Mouse (Mus musculus): ENCODE data around the gene Tmprss6. TPM values are rescaled to one million over a fixed set of nuclear protein-coding genes. Genes with fewer than 3 reads are reported as not detected.

Gene Tmprss6
- total and polyA plus RNA-seq, 3 experiments: 0.11 TPM; not detected in 2

- no peak overlapping the region for H3K4me3 ChIP-seq (ENCODE audit: low read depth, low read length)
- H3K9me3 ChIP-seq (replicated peaks): no peaks in the 10 kb centered on the region
- ATAC-seq (ENCODE audit: extremely low read depth, insufficient number of reproducible peaks, low FRiP score, poor library complexity, severe bottlenecking) (no peak), DNase-seq (ENCODE audit: low spot score) (no peak)
- no peak for TF ChIP-seq CTCF (IDR thresholded peaks at IDR 0.05; ENCODE audit: low read depth, low read length)
- TF ChIP-seq TAL1 (conservative IDR thresholded peaks at IDR 0.05; ENCODE audit: low read depth, low read length): no peak
- no peak for TF ChIP-seq GATA1 (IDR thresholded peaks at IDR 0.05; ENCODE audit: borderline replicate concordance, low read length)
- no peak for TF ChIP-seq GATA2 (IDR thresholded peaks at IDR 0.05; ENCODE audit: borderline replicate concordance, low read depth, low read length)
- no peak for TF ChIP-seq POLR2AphosphoS5 (IDR thresholded peaks at IDR 0.05; ENCODE audit: insufficient replicate concordance, low read depth, low read length)
- no peaks in the 10 kb centered on the region for H3K36me3 ChIP-seq (replicated peaks)
- peaks cover 39% of the 10 kb centered on the region for H3K27me3 ChIP-seq (ENCODE audit: insufficient read depth, low read length)
- no peaks in the 10 kb centered on the region for H3K4me1 ChIP-seq (ENCODE audit: insufficient read depth, low read depth, low read length)
Observed at GRCm38 (mm10) chr15:78470495-78471276, 2.3 kb upstream of the Tmprss6 start.

GRCm38 (mm10) chr15:78467570-78467969 is 864 bp downstream of the Tmprss6 start:
- DNase-seq (ENCODE audit: low spot score) (no peak), ATAC-seq (ENCODE audit: extremely low read depth, insufficient number of reproducible peaks, low FRiP score, poor library complexity, severe bottlenecking) (no peak)
- H3K9me3 ChIP-seq (replicated peaks): no peaks in the 10 kb centered on the region
- H3K27me3 ChIP-seq (ENCODE audit: insufficient read depth, low read length): peaks cover 34% of the 10 kb centered on the region; the same call in 1 of the 2 replicates
- TF ChIP-seq GATA1 (IDR thresholded peaks at IDR 0.05; ENCODE audit: borderline replicate concordance, low read length) (no peak), CTCF (IDR thresholded peaks at IDR 0.05; ENCODE audit: low read depth, low read length) (no peak), TAL1 (conservative IDR thresholded peaks at IDR 0.05; ENCODE audit: low read depth, low read length) (no peak), POLR2AphosphoS5 (IDR thresholded peaks at IDR 0.05; ENCODE audit: insufficient replicate concordance, low read depth, low read length) (no peak), GATA2 (IDR thresholded peaks at IDR 0.05; ENCODE audit: borderline replicate concordance, low read depth, low read length) (no peak)
- no peaks in the 10 kb centered on the region for H3K36me3 ChIP-seq (replicated peaks)
- H3K4me1 ChIP-seq (ENCODE audit: insufficient read depth, low read depth, low read length): no peaks in the 10 kb centered on the region
- H3K4me3 ChIP-seq (ENCODE audit: low read depth, low read length): no peak overlapping the region

GRCm38 (mm10) chr15:78466809-78467208 is 1.6 kb downstream of the Tmprss6 start:
- Histone ChIP-seq H3K9me3 (replicated peaks) (no peaks in the 10 kb centered on the region), H3K4me3 (ENCODE audit: low read depth, low read length) (no peak overlapping the region), H3K4me1 (ENCODE audit: insufficient read depth, low read depth, low read length) (no peaks in the 10 kb centered on the region), H3K27me3 (ENCODE audit: insufficient read depth, low read length) (peaks cover 34% of the 10 kb centered on the region; the same call in 1 of the 2 replicates), H3K36me3 (replicated peaks) (no peaks in the 10 kb centered on the region)
- ATAC-seq (ENCODE audit: extremely low read depth, insufficient number of reproducible peaks, low FRiP score, poor library complexity, severe bottlenecking) (no peak), DNase-seq (ENCODE audit: low spot score) (no peak)
- TF ChIP-seq TAL1 (conservative IDR thresholded peaks at IDR 0.05; ENCODE audit: low read depth, low read length): no peak
- TF ChIP-seq GATA2 (IDR thresholded peaks at IDR 0.05; ENCODE audit: borderline replicate concordance, low read depth, low read length): no peak
- no peak for TF ChIP-seq CTCF (IDR thresholded peaks at IDR 0.05; ENCODE audit: low read depth, low read length)
- TF ChIP-seq POLR2AphosphoS5 (IDR thresholded peaks at IDR 0.05; ENCODE audit: insufficient replicate concordance, low read depth, low read length): no peak
- TF ChIP-seq GATA1 (IDR thresholded peaks at IDR 0.05; ENCODE audit: borderline replicate concordance, low read length): no peak

GRCm38 (mm10) chr15:78462981-78463380 is 5.5 kb downstream of the Tmprss6 start:
- Histone ChIP-seq H3K4me3 (ENCODE audit: low read depth, low read length) (no peak overlapping the region), H3K27me3 (ENCODE audit: insufficient read depth, low read length) (peaks cover 29% of the 10 kb centered on the region; the same call in 1 of the 2 replicates), H3K4me1 (ENCODE audit: insufficient read depth, low read depth, low read length) (no peaks in the 10 kb centered on the region), H3K9me3 (replicated peaks) (no peaks in the 10 kb centered on the region), H3K36me3 (replicated peaks) (no peaks in the 10 kb centered on the region)
- no peak for ATAC-seq (ENCODE audit: extremely low read depth, insufficient number of reproducible peaks, low FRiP score, poor library complexity, severe bottlenecking)
- no peak for TF ChIP-seq GATA2 (IDR thresholded peaks at IDR 0.05; ENCODE audit: borderline replicate concordance, low read depth, low read length)
- TF ChIP-seq TAL1 (conservative IDR thresholded peaks at IDR 0.05; ENCODE audit: low read depth, low read length): no peak
- no peak for TF ChIP-seq POLR2AphosphoS5 (IDR thresholded peaks at IDR 0.05; ENCODE audit: insufficient replicate concordance, low read depth, low read length)
- no peak for TF ChIP-seq GATA1 (IDR thresholded peaks at IDR 0.05; ENCODE audit: borderline replicate concordance, low read length)
- TF ChIP-seq CTCF (IDR thresholded peaks at IDR 0.05; ENCODE audit: low read depth, low read length): no peak
- DNase-seq (ENCODE audit: low spot score): no peak

- Histone ChIP-seq H3K27me3 (ENCODE audit: insufficient read depth, low read length) (peaks cover 56% of the 10 kb centered on the region), H3K4me3 (ENCODE audit: low read depth, low read length) (no peak overlapping the region), H3K36me3 (replicated peaks) (no peaks in the 10 kb centered on the region), H3K9me3 (replicated peaks) (no peaks in the 10 kb centered on the region), H3K4me1 (ENCODE audit: insufficient read depth, low read depth, low read length) (peaks cover 8% of the 10 kb centered on the region)
- DNase-seq (ENCODE audit: low spot score) (no peak), ATAC-seq (ENCODE audit: extremely low read depth, insufficient number of reproducible peaks, low FRiP score, poor library complexity, severe bottlenecking) (no peak)
- TF ChIP-seq TAL1 (conservative IDR thresholded peaks at IDR 0.05; ENCODE audit: low read depth, low read length) (no peak), GATA1 (IDR thresholded peaks at IDR 0.05; ENCODE audit: borderline replicate concordance, low read length) (no peak), CTCF (IDR thresholded peaks at IDR 0.05; ENCODE audit: low read depth, low read length) (no peak), GATA2 (IDR thresholded peaks at IDR 0.05; ENCODE audit: borderline replicate concordance, low read depth, low read length) (no peak), POLR2AphosphoS5 (IDR thresholded peaks at IDR 0.05; ENCODE audit: insufficient replicate concordance, low read depth, low read length) (no peak)
Observed at GRCm38 (mm10) chr15:78457193-78457592, 11.2 kb downstream of the Tmprss6 start.

GRCm38 (mm10) chr15:78456051-78456450 is 12.4 kb downstream of the Tmprss6 start:
- Histone ChIP-seq H3K27me3 (ENCODE audit: insufficient read depth, low read length) (peaks cover 60% of the 10 kb centered on the region), H3K36me3 (replicated peaks) (no peaks in the 10 kb centered on the region), H3K4me1 (ENCODE audit: insufficient read depth, low read depth, low read length) (peaks cover 19% of the 10 kb centered on the region), H3K4me3 (ENCODE audit: low read depth, low read length) (no peak overlapping the region), H3K9me3 (replicated peaks) (no peaks in the 10 kb centered on the region)
- ATAC-seq (ENCODE audit: extremely low read depth, insufficient number of reproducible peaks, low FRiP score, poor library complexity, severe bottlenecking) (no peak), DNase-seq (ENCODE audit: low spot score) (no peak)
- no peak for TF ChIP-seq GATA1 (IDR thresholded peaks at IDR 0.05; ENCODE audit: borderline replicate concordance, low read length)
- no peak for TF ChIP-seq POLR2AphosphoS5 (IDR thresholded peaks at IDR 0.05; ENCODE audit: insufficient replicate concordance, low read depth, low read length)
- no peak for TF ChIP-seq GATA2 (IDR thresholded peaks at IDR 0.05; ENCODE audit: borderline replicate concordance, low read depth, low read length)

Measured in G1E (cell line).